ENCODE assay signal across 21 mouse cellular contexts in genomic region chr6:121200458-121200857, GRCm38 (mm10). TPM values are rescaled to one million over a fixed set of nuclear protein-coding genes. Genes with fewer than 3 reads are reported as not detected.
DNase-seq lines count a peak whose midpoint lies in the region; ATAC-seq lines count a peak whose summit lies in the region.
"Had no signal": no experiment of that assay in that cellular context is flagged by ENCODE, and none has a peak within 500 bp of the region (broad histone marks: within the 10 kb centered on the region; RNA-seq: fewer than 3 reads in every experiment).

No protein-coding gene starts in this region.

- ATAC-seq in granulocyte monocyte progenitor cell, adult 5-6 weeks (replicated peaks; ENCODE audit: poor library complexity, severe bottlenecking) = peak; percentile 98
- ATAC-seq in megakaryocyte, adult 5-6 weeks (ENCODE audit: poor library complexity, severe bottlenecking) = peak; percentile 98
- peak; percentile 93 for ATAC-seq in megakaryocyte progenitor cell, adult 5-6 weeks (replicated peaks; ENCODE audit: poor library complexity)
- no peak for ATAC-seq in erythroid progenitor cell, adult 5-6 weeks (replicated peaks; ENCODE audit: low FRiP score, poor library complexity, severe bottlenecking)
- ATAC-seq: activated CD4-positive, CD25-positive, alpha-beta regulatory T cell, adult 4 months; CD4-positive, CD25-positive, alpha-beta regulatory T cell, adult 4 months; Patski had no signal

- DNase-seq in 416B (ENCODE audit: low read depth) = peak; percentile 71
- DNase-seq in spleen, adult 12 weeks (ENCODE audit: low spot score) = no peak
- DNase-seq in left cerebral cortex, postnatal 14 days (ENCODE audit: low spot score in 2 of 2) = no peak
- DNase-seq in cerebellum, postnatal 36 days = no peak
- DNase-seq: adrenal gland, adult 2 months; adrenal gland, adult 8-10 months; adrenal gland, postnatal 10 days; adrenal gland, postnatal 14 days; adrenal gland, postnatal 25 days; B cell, adult 2 months; cerebellum, adult 11 months; cerebellum, adult 11-12 months; cerebellum, adult 18-20 months had no signal

- intact Hi-C loops in left cerebral cortex, postnatal 14 days (cut with DNase I) = no loop called here

RNA-seq across cellular contexts. Expression of gene Tuba8, which starts 10.0 kb away (rescaled TPM):
- total RNA-seq in granulocyte monocyte progenitor cell, adult 5-6 weeks (2014; fragmentation: Nextera tagmentation) = 9.3 and 12.8 TPM in 2 replicates
- 27.8 and 28.4 TPM in 2 replicates for total RNA-seq in granulocyte monocyte progenitor cell, adult 5-6 weeks (2017)
- total RNA-seq in megakaryocyte, adult 5-6 weeks (2015) = 5.1 and 6.2 TPM in 2 replicates
- total RNA-seq in megakaryocyte, adult 5-6 weeks (2017) = 5.1 and 5.6 TPM in 2 replicates
- total RNA-seq in megakaryocyte progenitor cell, adult 5-6 weeks (2015) = 27.2 and 30.4 TPM in 2 replicates
- 27.2 and 29.2 TPM in 2 replicates for total RNA-seq in megakaryocyte progenitor cell, adult 5-6 weeks (2017)
- 1 to 10 TPM; 6.6 to 9.1 TPM for total RNA-seq in left cerebral cortex, postnatal 14 days (2021)
- 4.2 and 9.4 TPM in 2 replicates for total RNA-seq in erythroid progenitor cell, adult 5-6 weeks (2015; ENCODE audit: low replicate concordance)
- 2.1 and 5.6 TPM in 2 replicates for total RNA-seq in erythroid progenitor cell, adult 5-6 weeks (2017; ENCODE audit: low replicate concordance)
- total RNA-seq: CH12.LX had no signal

RNA-seq across cellular contexts. Expression of gene Pex26, which starts 17.0 kb away (rescaled TPM):
- total RNA-seq in granulocyte monocyte progenitor cell, adult 5-6 weeks (2014; fragmentation: Nextera tagmentation) = 9.7 and 11.5 TPM in 2 replicates
- total RNA-seq in granulocyte monocyte progenitor cell, adult 5-6 weeks (2017) = 6.5 and 8.3 TPM in 2 replicates
- total RNA-seq in megakaryocyte, adult 5-6 weeks (2015) = 3.7 and 4.8 TPM in 2 replicates
- 4.2 and 5.7 TPM in 2 replicates for total RNA-seq in megakaryocyte, adult 5-6 weeks (2017)
- 5.3 and 8.0 TPM in 2 replicates for total RNA-seq in megakaryocyte progenitor cell, adult 5-6 weeks (2015)
- total RNA-seq in megakaryocyte progenitor cell, adult 5-6 weeks (2017) = 6.7 and 7.9 TPM in 2 replicates
- 10 to 100 TPM; 14.8 to 15.0 TPM for total RNA-seq in left cerebral cortex, postnatal 14 days (2021)
- 0.36 and 1.3 TPM in 2 replicates for total RNA-seq in erythroid progenitor cell, adult 5-6 weeks (2015; ENCODE audit: low replicate concordance)
- total RNA-seq in erythroid progenitor cell, adult 5-6 weeks (2017; ENCODE audit: low replicate concordance) = 0.26 and 1.2 TPM in 2 replicates

RNA-seq across cellular contexts. Expression of gene Usp18, which starts 45.2 kb away (rescaled TPM):
- total RNA-seq in granulocyte monocyte progenitor cell, adult 5-6 weeks (2014; fragmentation: Nextera tagmentation) = not detected in 2 replicates
- total RNA-seq in granulocyte monocyte progenitor cell, adult 5-6 weeks (2017) = 0.82 and 1.3 TPM in 2 replicates
- 25.0 and 26.8 TPM in 2 replicates for total RNA-seq in megakaryocyte, adult 5-6 weeks (2015)
- total RNA-seq in megakaryocyte, adult 5-6 weeks (2017) = 14.2 and 20.7 TPM in 2 replicates
- 2.2 and 2.6 TPM in 2 replicates for total RNA-seq in megakaryocyte progenitor cell, adult 5-6 weeks (2015)
- 1.8 and 2.5 TPM in 2 replicates for total RNA-seq in megakaryocyte progenitor cell, adult 5-6 weeks (2017)
- not detected for total RNA-seq in left cerebral cortex, postnatal 14 days (2021)
- 23.1 and 29.3 TPM in 2 replicates for total RNA-seq in erythroid progenitor cell, adult 5-6 weeks (2015; ENCODE audit: low replicate concordance)
- total RNA-seq in erythroid progenitor cell, adult 5-6 weeks (2017; ENCODE audit: low replicate concordance) = 19.1 and 26.8 TPM in 2 replicates

Comparison
In these comparisons a context has a peak if more than half of its experiments do, and no peak if none do; other contexts are left out.
1. RNA of gene Usp18, which starts 45.2 kb away (total RNA-seq): 19.1 to 29.3 TPM in erythroid progenitor cell, adult 5-6 weeks and 14.2 to 26.8 TPM in megakaryocyte, adult 5-6 weeks; 1.8 to 2.6 TPM in megakaryocyte progenitor cell, adult 5-6 weeks, 0.82 to 1.3 TPM in granulocyte monocyte progenitor cell, adult 5-6 weeks and not detected in left cerebral cortex, postnatal 14 days; every median in the first group is over 4 times any median in the second.